Mouse (Mus musculus) Patski (cell line): ENCODE measurements around the gene Gm9903. TPM values are rescaled to one million over a fixed set of nuclear protein-coding genes. Genes with fewer than 3 reads are reported as not detected.

ENCODE experiments used
- ATAC-seq: fragments of 100-300 bp; one replicate; pipeline ENCODE4 v1.8.0; 2021
- CTCF ChIA-PET: fragments of 350-600 bp; sonication (Branson Sonifier 250); formaldehyde crosslinking; loops from one replicate; lab custom pipeline; 2022; ENCODE audit warnings: inconsistent platforms; lab: Charles Lee
- POLR2A ChIA-PET: fragments of 350-600 bp; sonication (Branson Sonifier 250); formaldehyde crosslinking; loops from one replicate; lab custom pipeline; 2022; ENCODE audit warnings: antibody characterized with exemption, inconsistent platforms; lab: Charles Lee
- DNase-seq: peaks from one replicate; pipeline ENCODE4 v3.0.0-alpha.2; 2011; ENCODE audit warnings: low read depth, low spot score
- H3K27me3 ChIP-seq: fragments of 371-371 bp; one replicate; pipeline ENCODE4 v1.5.1; 2021
- CTCF ChIP-seq: fragments of 100-300 bp; IDR thresholded peaks from one replicate; pipeline ENCODE4 v1.5.1; 2021
- in situ Hi-C: fragments of 300-500 bp; cut with MboI; formaldehyde crosslinking; loops from 3 replicates; pipeline ENCODE4 v1.11.1; 2018; ENCODE audit warnings: low pct_unique_long_range_greater_than_20kb, mixed read lengths
- polyA plus RNA-seq: library from polyadenylated mRNA; unstranded; gene quantifications from one replicate; pipeline ENCODE4 v1.2.3, GENCODE M21; 2021

Gm9903 gene
- polyA plus RNA-seq, 1 experiment from 2014 or later: 0.56 TPM

DNA sequence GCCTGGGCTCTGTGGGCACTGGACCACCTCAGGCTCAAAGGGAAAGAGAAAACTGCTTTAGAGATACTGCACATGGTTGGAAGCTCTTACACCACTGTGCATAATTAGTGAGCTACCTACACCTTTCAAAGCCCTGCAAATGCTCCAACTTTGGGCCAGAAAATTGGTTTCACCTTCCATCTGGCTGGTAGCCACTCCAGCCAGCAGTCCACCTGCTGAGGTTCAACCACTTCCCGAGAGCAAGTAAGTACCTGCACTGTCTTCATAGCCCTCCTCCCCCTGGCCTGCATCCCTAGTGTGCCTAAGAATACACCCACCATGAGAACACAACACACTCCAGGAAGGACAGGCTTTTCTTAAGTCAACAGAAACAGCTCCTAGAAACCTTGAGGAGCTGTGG is 17.9 kb upstream of the Gm9903 start:
- no peak for ATAC-seq

DNA sequence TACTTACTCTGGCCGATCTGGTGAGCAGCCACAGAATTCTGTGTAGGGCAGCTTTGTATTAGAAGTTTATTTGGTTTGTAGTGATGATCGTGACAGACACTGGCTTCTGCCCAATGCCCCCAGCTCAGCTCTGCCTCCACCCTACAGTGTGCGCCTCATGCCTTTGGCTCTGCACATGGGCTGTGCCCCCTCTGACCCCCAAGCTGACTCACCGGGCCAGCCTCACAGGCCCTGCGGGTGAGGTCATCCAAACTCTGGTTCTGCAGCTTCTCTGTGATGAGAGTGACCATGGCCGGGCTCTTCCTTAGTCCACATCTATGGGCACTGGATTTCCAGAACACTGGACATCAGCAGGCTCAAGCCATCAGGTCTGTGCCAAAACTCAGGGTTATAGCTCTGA is 15.3 kb upstream of the Gm9903 start:
- no peak for ATAC-seq
- CTCF ChIA-PET: interaction anchor here (1.4 to 1.7 kb wide), 2 partner anchors 9 to 21 kb away, joined by 3 to 4 read pairs; no protein-coding TSS in a partner anchor
- DNase-seq: no peak
- H3K27me3 ChIP-seq: no peaks in the 10 kb centered on the region
- no peak for TF ChIP-seq CTCF
- POLR2A ChIA-PET: no interaction called here
- in situ Hi-C loops: no loop called here

More for the DNA sequence above, 17.9 kb upstream of the Gm9903 start:
- POLR2A ChIA-PET: no interaction called here
- TF ChIP-seq CTCF: no peak
- no peaks in the 10 kb centered on the region for H3K27me3 ChIP-seq
- in situ Hi-C loops: no loop called here
- CTCF ChIA-PET: interaction anchor here (1.1 to 1.4 kb wide), 2 partner anchors 12 to 16 kb away, joined by 3 to 4 read pairs; no protein-coding TSS in a partner anchor
- DNase-seq: no peak

DNA sequence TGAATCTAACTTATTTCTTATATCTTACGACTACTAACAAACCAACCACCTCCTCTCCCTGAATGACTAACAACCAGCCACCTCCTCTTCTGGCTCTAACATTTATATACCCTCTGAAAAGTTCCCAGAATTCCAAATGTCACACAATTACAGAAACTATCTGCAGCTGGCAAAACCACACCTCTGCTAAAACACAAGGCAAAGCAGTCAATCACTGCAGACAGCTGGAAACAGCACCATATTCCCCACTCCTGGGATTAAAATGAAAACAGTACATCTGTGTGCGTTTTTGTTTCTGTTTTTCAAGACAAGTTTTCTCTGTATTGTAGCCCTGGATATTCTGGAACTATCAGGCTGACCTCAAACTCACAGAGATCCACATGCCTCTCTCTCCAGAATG is 7.1 kb upstream of the Gm9903 start:
- ChIA-PET CTCF (no interaction called here), POLR2A (no interaction called here)
- ATAC-seq (no peak), DNase-seq (no peak)
- TF ChIP-seq CTCF: no peak
- in situ Hi-C loops: no loop called here
- no peaks in the 10 kb centered on the region for H3K27me3 ChIP-seq

DNA sequence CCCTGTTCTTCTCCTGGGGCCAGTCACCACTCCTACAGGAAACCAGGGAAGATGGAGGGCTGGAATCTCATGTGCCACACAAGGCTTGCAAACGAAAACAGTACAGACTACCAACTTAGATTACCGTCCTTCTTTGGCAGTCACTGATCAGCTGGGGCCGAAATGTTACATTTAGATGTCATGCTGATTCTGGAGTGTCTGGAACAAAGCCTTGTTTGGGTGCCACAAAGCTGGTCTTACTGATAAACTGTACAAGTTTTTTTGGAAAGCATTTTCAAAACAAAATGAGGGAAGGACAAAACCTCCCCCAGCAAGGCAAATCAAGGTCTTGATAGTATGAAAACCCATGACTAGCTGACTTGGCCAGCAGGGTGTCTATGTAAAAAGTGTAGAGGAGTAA is 6.0 kb upstream of the Gm9903 start:
- POLR2A ChIA-PET: interaction anchor here (1.0 kb wide), 1 partner anchor 24 kb away, joined by 6 read pairs; no protein-coding TSS in a partner anchor
- CTCF ChIA-PET: interaction anchor here (1.5 to 1.7 kb wide), 2 partner anchors 9 to 17 kb away, joined by 3 to 4 read pairs; no protein-coding TSS in a partner anchor
- ATAC-seq (no peak), DNase-seq (no peak)
- TF ChIP-seq CTCF: no peak
- H3K27me3 ChIP-seq: no peaks in the 10 kb centered on the region
- in situ Hi-C loops: no loop called here

DNA sequence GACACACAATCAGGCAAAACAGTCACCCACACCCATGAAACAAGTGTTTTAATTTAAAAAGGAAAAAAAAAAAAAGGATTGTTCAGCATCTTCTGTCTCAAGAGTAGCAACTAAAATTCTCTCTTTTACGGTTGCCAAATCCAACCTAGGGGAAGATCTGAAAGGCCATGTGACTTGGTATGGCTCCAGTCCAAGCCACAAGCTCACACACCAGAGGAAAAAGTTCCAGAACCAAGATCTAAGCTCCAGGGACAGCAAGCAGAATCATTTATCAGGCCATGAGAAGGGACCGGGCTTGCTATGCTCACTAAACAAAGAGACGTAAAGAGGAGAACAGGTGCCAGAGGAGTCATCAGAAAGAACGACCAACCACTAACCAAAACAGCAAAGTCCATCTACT is 1.8 kb upstream of the Gm9903 start:
- ChIA-PET CTCF (interaction anchor here (1.0 to 1.2 kb wide), 2 partner anchors 12 to 21 kb away, joined by 5 read pairs; no protein-coding TSS in a partner anchor), POLR2A (interaction anchor here (0.6 to 2.2 kb wide), 3 partner anchors 11 to 21 kb away, joined by 3 to 9 read pairs (median 7); no protein-coding TSS in a partner anchor)
- no peak for ATAC-seq
- H3K27me3 ChIP-seq: no peaks in the 10 kb centered on the region
- TF ChIP-seq CTCF: no peak
- in situ Hi-C loops: no loop called here
- DNase-seq: no peak

DNA sequence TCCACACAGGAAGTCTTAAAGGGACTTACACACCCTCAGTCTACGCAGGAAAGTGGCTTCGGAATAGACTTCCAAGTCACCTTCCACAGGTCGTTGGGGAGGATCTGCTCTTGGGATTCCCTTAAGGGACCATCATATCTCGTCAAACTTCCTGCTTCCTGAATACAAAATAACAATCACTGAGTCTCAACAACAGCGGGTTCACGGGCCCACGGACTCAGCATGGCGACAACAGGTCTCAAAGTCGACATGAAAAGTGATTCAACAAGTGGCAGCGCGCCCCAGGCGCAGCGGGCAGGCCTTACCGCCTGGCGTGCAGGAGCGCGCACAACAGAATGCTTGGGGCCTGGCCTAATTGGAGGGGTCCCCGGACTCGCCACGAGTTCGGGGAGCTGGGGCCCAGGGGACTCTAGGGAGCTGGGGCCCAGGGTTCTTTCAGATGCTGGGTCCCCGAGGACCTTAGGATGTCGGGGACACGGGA is 865 bp upstream of the Gm9903 start:
- in situ Hi-C loops: no loop called here

DNA sequence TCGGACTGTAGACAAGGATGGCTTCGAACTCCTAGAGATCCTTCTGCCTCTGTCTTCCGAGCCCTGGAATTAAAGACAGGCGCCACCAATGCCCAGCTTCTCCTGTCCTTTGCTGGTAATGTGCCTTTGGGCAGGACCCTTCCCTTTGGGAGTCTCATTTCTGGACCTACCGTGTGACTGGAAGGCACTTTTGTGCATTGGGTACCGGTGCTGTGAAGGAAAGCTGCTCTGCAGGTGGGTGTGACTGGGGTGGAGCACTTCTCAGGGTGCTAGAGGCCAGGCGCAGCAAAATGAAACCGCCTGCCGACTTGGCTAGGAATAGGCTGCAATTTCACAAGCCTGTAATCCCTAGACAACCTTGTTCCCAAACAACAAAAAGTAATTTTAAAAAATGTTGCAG is 336 bp downstream of the Gm9903 start:
- in situ Hi-C loops: no loop called here
- peak; percentile 27 for ATAC-seq
- POLR2A ChIA-PET: interaction anchor here (1.0 to 2.2 kb wide), 5 partner anchors 9 to 22 kb away, joined by 3 to 18 read pairs (median 7); partner anchors contain the start of gene Slbp
- CTCF ChIA-PET: interaction anchor here (1.3 kb wide), 1 partner anchor 17 kb away, joined by 4 read pairs; no protein-coding TSS in a partner anchor
- no peaks in the 10 kb centered on the region for H3K27me3 ChIP-seq
- no peak for TF ChIP-seq CTCF
- no peak for DNase-seq

More for the DNA sequence above, 865 bp upstream of the Gm9903 start:
- TF ChIP-seq CTCF: no peak
- CTCF ChIA-PET: interaction anchor here (1.3 kb wide), 1 partner anchor 18 kb away, joined by 4 read pairs; no protein-coding TSS in a partner anchor
- H3K27me3 ChIP-seq: no peaks in the 10 kb centered on the region
- DNase-seq (no peak), ATAC-seq (peak; percentile 28)
- POLR2A ChIA-PET: interaction anchor here (0.6 to 2.2 kb wide), 4 partner anchors 10 to 65 kb away, joined by 4 to 9 read pairs (median 8); partner anchors contain the start of gene Slbp

DNA sequence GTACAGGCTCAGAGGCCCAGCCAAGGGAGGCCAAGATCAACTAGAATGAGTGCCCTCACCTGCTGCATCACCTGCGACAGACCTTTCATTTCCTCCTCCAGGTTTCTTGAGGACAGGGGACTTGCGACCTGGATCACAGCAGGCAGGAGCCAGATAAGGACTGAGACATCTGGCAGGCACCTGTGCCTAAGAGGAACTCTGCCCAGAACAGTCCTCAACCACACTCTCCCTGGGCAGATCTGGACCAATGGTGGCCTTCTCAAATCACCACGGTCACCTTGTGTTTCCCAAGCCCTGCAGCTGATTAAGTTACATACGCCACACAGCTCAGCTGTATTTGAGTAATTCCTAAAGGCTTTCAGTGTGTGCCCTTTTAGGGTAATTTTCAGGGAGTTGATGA is 890 bp downstream of the Gm9903 start:
- no peak for DNase-seq

DNA sequence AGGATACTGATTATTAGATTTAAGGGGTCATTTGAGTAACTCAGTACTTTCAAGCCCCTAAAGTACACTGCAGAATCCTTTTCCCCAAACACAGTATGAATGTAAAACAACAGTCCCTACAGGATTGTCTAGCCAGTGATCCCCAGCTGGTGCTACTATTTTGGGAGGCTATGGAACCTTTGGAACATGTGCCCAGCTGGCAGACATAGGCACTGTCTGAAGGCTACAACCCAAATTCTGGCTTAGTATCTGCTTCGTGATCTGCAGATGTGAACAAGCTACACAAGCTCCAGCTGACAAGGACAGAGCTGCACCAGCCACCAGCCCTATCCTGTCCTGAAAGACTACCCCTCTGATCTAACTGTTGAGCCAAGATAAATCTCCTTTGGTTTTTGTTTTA is 2.8 kb downstream of the Gm9903 start:
- in situ Hi-C loops: no loop called here
- ChIA-PET CTCF (no interaction called here), POLR2A (interaction anchor here (0.8 kb wide), 1 partner anchor 165 kb away, joined by 3 read pairs; no protein-coding TSS in a partner anchor)
- DNase-seq (no peak), ATAC-seq (no peak)
- H3K27me3 ChIP-seq: no peaks in the 10 kb centered on the region
- no peak for TF ChIP-seq CTCF

More for the DNA sequence above, 890 bp downstream of the Gm9903 start:
- TF ChIP-seq CTCF: no peak
- in situ Hi-C loops: no loop called here
- ChIA-PET POLR2A (interaction anchor here (1.0 to 2.1 kb wide), 3 partner anchors 12 to 21 kb away, joined by 3 to 18 read pairs (median 9); partner anchors contain the start of gene Slbp), CTCF (no interaction called here)
- H3K27me3 ChIP-seq: no peaks in the 10 kb centered on the region
- no peak for ATAC-seq

DNA sequence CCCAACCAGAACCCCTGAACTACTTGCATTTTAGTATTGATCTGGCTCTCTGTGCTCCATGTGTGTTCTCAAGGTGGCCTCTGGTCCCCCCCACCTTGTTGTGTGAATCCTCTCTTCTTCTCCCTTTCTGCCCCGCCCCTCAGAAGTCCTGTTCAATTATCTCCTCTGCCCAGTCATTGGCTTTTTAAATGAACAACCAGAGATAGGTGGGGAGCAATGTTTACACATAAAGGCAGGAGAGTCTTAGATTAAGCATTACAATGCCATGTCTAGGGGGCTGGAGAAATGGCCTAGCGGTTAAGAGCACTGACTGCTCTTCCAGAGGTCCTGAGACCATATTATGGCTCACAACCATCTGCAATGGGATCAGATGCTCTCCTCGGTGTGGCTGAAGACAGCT is 5.6 kb downstream of the Gm9903 start:
- in situ Hi-C loops: no loop called here
- no peak for DNase-seq
- no peak for TF ChIP-seq CTCF
- CTCF ChIA-PET: no interaction called here
- H3K27me3 ChIP-seq: no peaks in the 10 kb centered on the region
- POLR2A ChIA-PET: interaction anchor here (0.5 kb wide), 1 partner anchor 15 kb away, joined by 4 read pairs; no protein-coding TSS in a partner anchor
- no peak for ATAC-seq
